ENCODE assay signal across 8 mouse cellular contexts in the genomic region with DNA sequence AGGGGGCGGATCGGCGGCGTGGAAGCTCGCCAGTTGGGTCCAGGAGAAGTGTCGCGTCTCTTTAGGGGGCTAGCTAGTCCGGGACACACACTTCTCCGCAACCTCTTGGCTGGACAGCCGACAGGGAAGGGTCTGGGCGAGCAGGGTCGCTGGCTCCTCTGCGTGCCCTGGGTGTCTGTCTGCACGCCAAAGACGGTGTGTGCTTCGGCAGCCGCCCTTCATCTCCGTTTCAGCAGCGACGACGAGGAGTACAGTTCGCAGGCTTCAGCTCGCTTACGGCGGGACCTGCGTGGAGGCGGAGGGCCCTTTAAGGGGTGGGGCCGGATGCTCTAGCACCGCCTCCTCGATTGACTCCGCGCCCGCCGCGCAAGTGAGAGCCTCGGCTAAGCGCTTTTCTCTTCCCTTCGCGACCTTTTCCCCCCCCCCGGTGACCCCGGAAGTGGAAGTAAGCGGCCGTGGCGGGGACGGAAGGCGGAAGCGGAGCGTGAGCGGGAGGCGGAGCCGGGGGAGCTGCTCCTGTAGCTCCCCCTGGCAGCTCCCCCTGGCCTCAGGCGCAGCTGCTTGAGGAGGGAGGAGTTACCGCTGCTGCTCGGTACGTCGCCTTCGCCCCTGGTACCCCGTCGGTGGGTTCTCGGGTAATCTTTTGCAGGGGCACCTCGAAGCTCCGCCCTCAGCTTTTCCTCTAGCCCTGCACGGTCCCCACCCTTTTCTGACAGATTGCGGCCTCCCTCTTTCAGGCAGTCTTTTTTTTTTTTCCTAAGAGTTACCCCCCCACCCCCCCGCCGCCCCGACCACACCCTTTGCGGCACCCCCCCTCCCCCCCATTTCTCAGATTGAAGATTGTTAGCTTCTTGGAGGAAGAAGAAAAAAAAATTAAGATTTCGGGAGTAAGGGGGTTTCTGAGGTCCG. TPM values are rescaled to one million over a fixed set of nuclear protein-coding genes. Genes with fewer than 3 reads are reported as not detected.
DNase-seq lines count a peak whose midpoint lies in the region; ATAC-seq and TF ChIP-seq lines count a peak whose summit lies in the region.

No protein-coding gene starts in this region.

- TF ChIP-seq CTCF in lung, embryonic 14.5 days (IDR thresholded peaks at IDR 0.05; ENCODE audit: low read depth), result peak; percentile 40
- TF ChIP-seq CTCF in olfactory bulb, adult 2 months (IDR thresholded peaks at IDR 0.05; ENCODE audit: insufficient read depth, low read depth, low read length), result no peak
- peak; percentile 65; the same call in 1 of the 2 replicates for TF ChIP-seq CTCF in thymus, adult 2 months (IDR thresholded peaks at IDR 0.05; ENCODE audit: borderline replicate concordance, control insufficient read depth, extremely low read depth, insufficient read depth, low read length, poor library complexity)

- intact Hi-C loops in heart, postnatal 25 days (cut with DNase I), result loop anchor here (1.0 kb wide), 1 partner anchor 57 kb away; no protein-coding TSS in a partner anchor

- peak overlapping the region; percentile 81 for H3K4me3 ChIP-seq in forebrain, embryonic 14.5 days (ENCODE audit: low read depth, low read length)
- H3K4me3 ChIP-seq in lung, embryonic 14.5 days (ENCODE audit: low read depth, low read length), result peak overlapping the region; percentile 80
- peak overlapping the region; percentile 58 for H3K4me3 ChIP-seq in olfactory bulb, adult 2 months (ENCODE audit: insufficient read depth, low read depth, low read length)
- H3K4me3 ChIP-seq in thymus, adult 2 months (ENCODE audit: control insufficient read depth, insufficient read depth, low read length), result peak overlapping the region; percentile 80

- no peaks in the 10 kb centered on the region for H3K27me3 ChIP-seq in forebrain, embryonic 14.5 days (replicated peaks; ENCODE audit: control insufficient read depth, insufficient read depth, low read length)
- H3K27me3 ChIP-seq in lung, embryonic 14.5 days (ENCODE audit: insufficient read depth, low read length), result no peaks in the 10 kb centered on the region
- no peaks in the 10 kb centered on the region for H3K27me3 ChIP-seq in thymus, adult 2 months (ENCODE audit: control insufficient read depth, insufficient read depth, low read length)

- TF ChIP-seq POLR2A in olfactory bulb, adult 2 months (IDR thresholded peaks at IDR 0.05; ENCODE audit: insufficient read depth, low read depth, low read length), result no peak; the same call in 1 of the 2 replicates
- peak; percentile 77 for TF ChIP-seq POLR2A in thymus, adult 2 months (IDR thresholded peaks at IDR 0.05; ENCODE audit: control insufficient read depth, extremely low read depth, insufficient read depth, low read length, poor library complexity)

- peak; percentile 97 for DNase-seq in ES-CJ7 (ENCODE audit: low read depth, low spot score)
- peak; percentile 93 for DNase-seq in cerebellum, adult 11 months
- DNase-seq in forebrain, embryonic 14.5 days (ENCODE audit: low spot score), result peak; percentile 99
- DNase-seq in heart, postnatal 25 days (ENCODE audit: low spot score), result peak; percentile 92
- DNase-seq in layer of hippocampus, adult 18-20 months (ENCODE audit: low spot score in 2 of 2), result peak; percentile 95 to 96
- peak; percentile 98 for DNase-seq in lung, embryonic 14.5 days
- peak; percentile 95 for DNase-seq in thymus, adult 2 months

- 1% methylated on average over 60 of the region's 70 CpGs for WGBS in forebrain, embryonic 14.5 days
- WGBS in lung, embryonic 14.5 days, result under 1% methylated on average over 69 of the region's 70 CpGs
- WGBS in olfactory bulb, adult 2 months, result under 1% methylated on average over 70 of the region's 70 CpGs
- WGBS in thymus, adult 2 months, result under 1% methylated on average over 70 of the region's 70 CpGs

- peak overlapping the region; percentile 82 for H3K4me2 ChIP-seq in forebrain, embryonic 14.5 days (ENCODE audit: low read length)
- H3K4me2 ChIP-seq in lung, embryonic 14.5 days, result peak overlapping the region; percentile 82

- no peaks in the 10 kb centered on the region for H3K9me3 ChIP-seq in forebrain, embryonic 14.5 days (replicated peaks; ENCODE audit: control insufficient read depth, low read length)
- no peaks in the 10 kb centered on the region for H3K9me3 ChIP-seq in lung, embryonic 14.5 days (ENCODE audit: low read depth, low read length)

- H3K4me1 ChIP-seq in forebrain, embryonic 14.5 days (ENCODE audit: control insufficient read depth, insufficient read depth, low read length), result peaks cover 46% of the 10 kb centered on the region
- H3K4me1 ChIP-seq in lung, embryonic 14.5 days (ENCODE audit: insufficient read depth), result peaks cover 27% of the 10 kb centered on the region
- H3K4me1 ChIP-seq in olfactory bulb, adult 2 months (ENCODE audit: control insufficient read depth, insufficient read depth, low read length), result peaks cover 38% of the 10 kb centered on the region
- H3K4me1 ChIP-seq in thymus, adult 2 months (replicated peaks; ENCODE audit: control insufficient read depth, insufficient read depth, low read length), result peaks cover 30% of the 10 kb centered on the region

- peak overlapping the region; percentile 80 for H3K9ac ChIP-seq in forebrain, embryonic 14.5 days (ENCODE audit: low read length)
- H3K9ac ChIP-seq in lung, embryonic 14.5 days, result peak overlapping the region; percentile 87

- peaks cover 20% of the 10 kb centered on the region for H3K36me3 ChIP-seq in forebrain, embryonic 14.5 days (ENCODE audit: control insufficient read depth, insufficient read depth, low read length)
- H3K36me3 ChIP-seq in lung, embryonic 14.5 days (ENCODE audit: insufficient read depth), result peaks cover 41% of the 10 kb centered on the region
- H3K36me3 ChIP-seq in thymus, adult 2 months (ENCODE audit: control insufficient read depth, insufficient read depth, low read length), result no peaks in the 10 kb centered on the region

- ATAC-seq in forebrain, embryonic 14.5 days, result peak; percentile 93
- peak; percentile 94 for ATAC-seq in lung, embryonic 14.5 days (ENCODE audit: insufficient read depth)

- H3K27ac ChIP-seq in forebrain, embryonic 14.5 days (ENCODE audit: low read depth, low read length), result peak overlapping the region; percentile 97
- H3K27ac ChIP-seq in lung, embryonic 14.5 days (ENCODE audit: low read depth), result peak overlapping the region; percentile 99
- H3K27ac ChIP-seq in olfactory bulb, adult 2 months (ENCODE audit: insufficient read depth, low read depth, low read length), result peak overlapping the region; percentile 73
- H3K27ac ChIP-seq in thymus, adult 2 months (ENCODE audit: control insufficient read depth, insufficient read depth, low read length), result peak overlapping the region; percentile 79

RNA-seq across cellular contexts. Expression of a gene that starts 1.2 kb away (rescaled TPM):
- polyA plus RNA-seq in forebrain, embryonic 14.5 days (2014; fragmentation: Nextera tagmentation; extraction: Ambion mirVana), result 7.3 and 8.2 TPM in 2 replicates
- 1 to 10 TPM; 5.8 to 6.4 TPM for total RNA-seq in heart, postnatal 25 days (2021)
- 1 to 10 TPM; 7.9 to 8.1 TPM for total RNA-seq in layer of hippocampus, adult 18-20 months (2021)
- 12.1 and 15.1 TPM in 2 replicates for polyA plus RNA-seq in lung, embryonic 14.5 days (2014; fragmentation: Nextera tagmentation; extraction: Ambion mirVana)
- not detected in 2 replicates for polyA plus RNA-seq in olfactory bulb, adult 2 months (2012; ENCODE audit: insufficient read depth, insufficient read length, low replicate concordance, missing spikeins)
- polyA plus RNA-seq in thymus, adult 2 months (2012; rRNA removed), result 17.4 and 20.5 TPM in 2 replicates

RNA-seq across cellular contexts. Expression of a gene that starts 1.5 kb away (rescaled TPM):
- polyA plus RNA-seq in forebrain, embryonic 14.5 days (2014; fragmentation: Nextera tagmentation; extraction: Ambion mirVana), result 40.6 and 47.6 TPM in 2 replicates
- total RNA-seq in heart, postnatal 25 days (2021), result 10 to 100 TPM; 31.8 to 38.2 TPM
- 10 to 100 TPM; 63.8 to 64.8 TPM for total RNA-seq in layer of hippocampus, adult 18-20 months (2021)
- polyA plus RNA-seq in lung, embryonic 14.5 days (2014; fragmentation: Nextera tagmentation; extraction: Ambion mirVana), result 34.9 and 38.2 TPM in 2 replicates
- not detected in 2 replicates for polyA plus RNA-seq in olfactory bulb, adult 2 months (2012; ENCODE audit: insufficient read depth, insufficient read length, low replicate concordance, missing spikeins)
- polyA plus RNA-seq in thymus, adult 2 months (2012; rRNA removed), result 19.9 and 21.6 TPM in 2 replicates

RNA-seq across cellular contexts. Expression of a gene that starts 11.8 kb away (rescaled TPM):
- 218 and 228 TPM in 2 replicates for polyA plus RNA-seq in forebrain, embryonic 14.5 days (2014; fragmentation: Nextera tagmentation; extraction: Ambion mirVana)
- total RNA-seq in heart, postnatal 25 days (2021), result 10 to 100 TPM; 38.7 to 44.0 TPM
- total RNA-seq in layer of hippocampus, adult 18-20 months (2021), result 10 to 100 TPM; 37.7 to 38.2 TPM
- 223 and 227 TPM in 2 replicates for polyA plus RNA-seq in lung, embryonic 14.5 days (2014; fragmentation: Nextera tagmentation; extraction: Ambion mirVana)
- polyA plus RNA-seq in olfactory bulb, adult 2 months (2012; ENCODE audit: insufficient read depth, insufficient read length, low replicate concordance, missing spikeins), result not detected in 2 replicates
- polyA plus RNA-seq in thymus, adult 2 months (2012; rRNA removed), result 8.5 and 12.3 TPM in 2 replicates

RNA-seq across cellular contexts. Expression of a gene that starts 14.6 kb away (rescaled TPM):
- 0.37 and 0.62 TPM in 2 replicates for polyA plus RNA-seq in forebrain, embryonic 14.5 days (2014; fragmentation: Nextera tagmentation; extraction: Ambion mirVana)
- total RNA-seq in heart, postnatal 25 days (2021), result 1 to 10 TPM; 3.1 to 3.2 TPM
- under 1 TPM; 0.43 to 0.50 TPM for total RNA-seq in layer of hippocampus, adult 18-20 months (2021)
- 1.5 and 2.1 TPM in 2 replicates for polyA plus RNA-seq in lung, embryonic 14.5 days (2014; fragmentation: Nextera tagmentation; extraction: Ambion mirVana)
- polyA plus RNA-seq in olfactory bulb, adult 2 months (2012; ENCODE audit: insufficient read depth, insufficient read length, low replicate concordance, missing spikeins), result not detected in 2 replicates
- polyA plus RNA-seq in thymus, adult 2 months (2012; rRNA removed), result 1.8 and 3.9 TPM in 2 replicates

RNA-seq across cellular contexts. Expression of a gene that starts 16.1 kb away (rescaled TPM):
- polyA plus RNA-seq in forebrain, embryonic 14.5 days (2014; fragmentation: Nextera tagmentation; extraction: Ambion mirVana), result 30.9 and 44.3 TPM in 2 replicates
- 1 to 10 TPM; 7.6 to 9.2 TPM for total RNA-seq in heart, postnatal 25 days (2021)
- total RNA-seq in layer of hippocampus, adult 18-20 months (2021), result 10 to 100 TPM in 1 of 2 experiments, 1 to 10 TPM in 1; 9.3 to 10.4 TPM
- 55.8 and 63.9 TPM in 2 replicates for polyA plus RNA-seq in lung, embryonic 14.5 days (2014; fragmentation: Nextera tagmentation; extraction: Ambion mirVana)
- not detected in 2 replicates for polyA plus RNA-seq in olfactory bulb, adult 2 months (2012; ENCODE audit: insufficient read depth, insufficient read length, low replicate concordance, missing spikeins)
- 68.3 and 82.3 TPM in 2 replicates for polyA plus RNA-seq in thymus, adult 2 months (2012; rRNA removed)

Comparison
In these comparisons a context has a peak if more than half of its experiments do, and no peak if none do; other contexts are left out.
1. Peak in every context shown above with its lines: DNase-seq, ATAC-seq, H3K4me3 ChIP-seq and H3K27ac ChIP-seq.
2. RNA of a gene that starts 1.5 kb away (polyA plus RNA-seq): 40.6 to 47.6 TPM in forebrain, embryonic 14.5 days, 34.9 to 38.2 TPM in lung, embryonic 14.5 days and 19.9 to 21.6 TPM in thymus, adult 2 months; not detected in olfactory bulb, adult 2 months; every median in the first group is over 10 times any median in the second.
3. RNA of a gene that starts 11.8 kb away (polyA plus RNA-seq): 223 to 227 TPM in lung, embryonic 14.5 days and 218 to 228 TPM in forebrain, embryonic 14.5 days; 8.5 to 12.3 TPM in thymus, adult 2 months and not detected in olfactory bulb, adult 2 months; every median in the first group is over 10 times any median in the second.